Mouse (Mus musculus): ENCODE results near the gene Oscar.

DNA sequence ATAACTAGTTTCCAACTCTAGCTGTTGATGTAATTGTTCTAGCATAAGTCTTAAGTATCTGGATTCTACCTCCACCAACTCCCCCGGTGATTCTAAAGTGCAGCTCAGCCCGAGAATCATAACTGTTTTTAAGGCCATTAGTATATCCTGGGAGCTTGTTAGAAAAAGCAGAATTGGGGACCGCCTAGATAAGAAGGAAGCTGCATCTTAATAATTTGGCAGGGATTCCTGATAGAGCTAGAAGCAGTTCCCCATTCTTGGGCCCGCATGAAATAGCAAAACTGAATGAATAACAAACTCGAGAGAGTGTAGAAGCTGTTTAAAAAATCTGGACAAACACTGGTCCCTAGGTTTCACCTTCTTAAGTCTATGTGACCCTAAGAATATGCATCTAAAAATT, 27.5 kb upstream of the Oscar start:
- TF ChIP-seq GATA1 (IDR thresholded peaks at IDR 0.05; ENCODE audit: low read length) (no peak), TAL1 (IDR thresholded peaks at IDR 0.05; ENCODE audit: low read length) (no peak)

All from erythroblast, embryonic 14.5 days (primary cell).